Mouse (Mus musculus) MEL (cell line): ENCODE measurements around the gene Ankrd22. TPM values are rescaled to one million over a fixed set of nuclear protein-coding genes. Genes with fewer than 3 reads are reported as not detected.

ENCODE experiments used
- DNase-seq: peaks from one replicate; pipeline ENCODE4 v3.0.0; 2011; ENCODE audit warnings: low read depth, low spot score
- H3K27ac ChIP-seq: 2 replicates; pipeline ENCODE4 v1.5.1; 2012; ENCODE audit warnings: low read depth, mild to moderate bottlenecking, control low read depth, low read length, moderate library complexity; ENCODE audit not compliant: control insufficient read depth
- H3K27me3 ChIP-seq, 2 experiments: fragments of 150-350 bp in 1 of 2; sonication (generic) in 1 of 2; 2 replicates each; pipeline ENCODE4 v1.6.1; 2012; ENCODE audit warnings: low read length in 2 of 2, mild to moderate bottlenecking in 2 of 2, improper control_type of control experiment in 1 of 2, moderate library complexity in 1 of 2; ENCODE audit not compliant: insufficient read depth in 2 of 2, control insufficient read depth in 1 of 2
- H3K36me3 ChIP-seq, 2 experiments: 2 replicates each; pipeline ENCODE4 v1.6.1; 2012 to 2014; ENCODE audit warnings: low read length in 2 of 2, improper control_type of control experiment in 1 of 2, inconsistent platforms in 1 of 2, mild to moderate bottlenecking in 1 of 2; ENCODE audit not compliant: insufficient read depth in 2 of 2, control insufficient read depth in 1 of 2
- H3K4me1 ChIP-seq, 2 experiments: fragments of 150-350 bp in 1 of 2; sonication (generic) in 1 of 2; 2 replicates each; pipeline ENCODE4 v1.6.1; 2012; ENCODE audit warnings: low read length in 2 of 2, improper control_type of control experiment in 1 of 2, mild to moderate bottlenecking in 1 of 2; ENCODE audit not compliant: insufficient read depth in 2 of 2, control insufficient read depth in 1 of 2
- H3K4me3 ChIP-seq, 2 experiments: fragments of 150-350 bp in 1 of 2; sonication (generic) in 1 of 2; 2 replicates each; pipeline ENCODE4 v1.5.1; 2012; ENCODE audit warnings: low read depth in 2 of 2, low read length in 2 of 2, mild to moderate bottlenecking in 2 of 2, moderate library complexity in 2 of 2, control low read depth in 1 of 2, improper control_type of control experiment in 1 of 2; ENCODE audit not compliant: control insufficient read depth in 1 of 2, insufficient read depth in 1 of 2
- H3K79me2 ChIP-seq: 2 replicates; pipeline ENCODE4 v1.6.1; 2012; ENCODE audit warnings: mild to moderate bottlenecking, low read length, moderate library complexity; ENCODE audit not compliant: control insufficient read depth, poor library complexity, insufficient read depth
- H3K9ac ChIP-seq: 2 replicates; pipeline ENCODE4 v1.6.1; 2012; ENCODE audit warnings: low read depth, mild to moderate bottlenecking, control low read depth, low read length, moderate library complexity; ENCODE audit not compliant: control insufficient read depth, poor library complexity, severe bottlenecking
- H3K9me3 ChIP-seq: fragments of 150-350 bp; sonication (generic); replicated peaks from 2 replicates; pipeline ENCODE4 v1.6.1; 2012; ENCODE audit warnings: mild to moderate bottlenecking, low read length, improper control_type of control experiment, moderate library complexity; ENCODE audit not compliant: insufficient read depth
- BHLHE40 ChIP-seq: IDR thresholded peaks from 2 replicates; pipeline ENCODE4 v1.6.1; 2012; ENCODE audit warnings: low read depth, mild to moderate bottlenecking, inconsistent platforms, low read length, improper control_type of control experiment, borderline replicate concordance
- CHD1 ChIP-seq: IDR thresholded peaks from 2 replicates; pipeline ENCODE4 v1.6.1; 2012; ENCODE audit warnings: low read depth, mild to moderate bottlenecking, inconsistent platforms, low read length, improper control_type of control experiment
- EP300 ChIP-seq, 2 experiments: IDR thresholded peaks; 2 replicates each; pipeline ENCODE4 v1.6.1; 2011; ENCODE audit warnings: improper control_type of control experiment in 2 of 2, low read length in 2 of 2, low read depth in 1 of 2, mild to moderate bottlenecking in 1 of 2
- ETS1 ChIP-seq: IDR thresholded peaks from 2 replicates; pipeline ENCODE4 v1.6.1; 2012; ENCODE audit warnings: low read depth, mild to moderate bottlenecking, inconsistent platforms, low read length, improper control_type of control experiment, moderate library complexity
- GATA1 ChIP-seq: IDR thresholded peaks from 2 replicates; pipeline ENCODE4 v1.6.1; 2011; ENCODE audit warnings: low read depth, low read length, improper control_type of control experiment
- KAT2A ChIP-seq: conservative IDR thresholded peaks from 2 replicates; pipeline ENCODE4 v1.6.1; 2012; ENCODE audit warnings: low read depth, low read length, improper control_type of control experiment, inconsistent platforms
- MAZ ChIP-seq: IDR thresholded peaks from 2 replicates; pipeline ENCODE4 v1.6.1; 2012; ENCODE audit warnings: low read depth, mild to moderate bottlenecking, inconsistent platforms, low read length, improper control_type of control experiment
- MEF2A ChIP-seq: IDR thresholded peaks from 2 replicates; pipeline ENCODE4 v1.6.1; 2014; ENCODE audit warnings: low read depth, mild to moderate bottlenecking, inconsistent platforms, low read length, improper control_type of control experiment; ENCODE audit not compliant: poor library complexity, insufficient replicate concordance, severe bottlenecking; ENCODE audit errors: extremely low read depth
- MYB ChIP-seq: IDR thresholded peaks from 2 replicates; pipeline ENCODE4 v1.6.1; 2011; ENCODE audit warnings: mild to moderate bottlenecking, low read depth, low read length, improper control_type of control experiment
- POLR2A ChIP-seq, 2 experiments: IDR thresholded peaks; 2 replicates each; pipeline ENCODE4 v1.6.1; 2011 to 2012; ENCODE audit warnings: low read length in 2 of 2, mild to moderate bottlenecking in 2 of 2, control low read depth in 1 of 2, improper control_type of control experiment in 1 of 2, low read depth in 1 of 2, moderate library complexity in 1 of 2; ENCODE audit not compliant: control insufficient read depth in 1 of 2, insufficient read depth in 1 of 2, poor library complexity in 1 of 2
- POLR2AphosphoS5 ChIP-seq: IDR thresholded peaks from 2 replicates; pipeline ENCODE4 v1.6.1; 2012; ENCODE audit warnings: low read depth, borderline replicate concordance, mild to moderate bottlenecking, inconsistent platforms, low read length, moderate library complexity, mixed read lengths
- RAD21 ChIP-seq: IDR thresholded peaks from 2 replicates; pipeline ENCODE4 v1.6.1; 2011; ENCODE audit warnings: mild to moderate bottlenecking, low read depth, low read length, improper control_type of control experiment
- SMC3 ChIP-seq: IDR thresholded peaks from 2 replicates; pipeline ENCODE4 v1.6.1; 2011; ENCODE audit warnings: low read depth, low read length, improper control_type of control experiment
- TAL1 ChIP-seq: IDR thresholded peaks from 2 replicates; pipeline ENCODE4 v1.6.1; 2012; ENCODE audit warnings: mild to moderate bottlenecking, inconsistent platforms, low read length, moderate library complexity, mixed read lengths
- TCF12 ChIP-seq: IDR thresholded peaks from 2 replicates; pipeline ENCODE4 v1.6.1; 2014; ENCODE audit warnings: low read depth, mild to moderate bottlenecking, inconsistent platforms, low read length, improper control_type of control experiment, moderate library complexity
- ZKSCAN1 ChIP-seq: IDR thresholded peaks from 2 replicates; pipeline ENCODE4 v1.6.1; 2012; ENCODE audit warnings: low read depth, mild to moderate bottlenecking, inconsistent platforms, low read length, improper control_type of control experiment, moderate library complexity
- ZMIZ1 ChIP-seq: IDR thresholded peaks from 2 replicates; pipeline ENCODE4 v1.6.1; 2012; ENCODE audit warnings: low read depth, mild to moderate bottlenecking, inconsistent platforms, low read length, improper control_type of control experiment, moderate library complexity
- polyA plus RNA-seq, 2 experiments: library from polyadenylated mRNA; stranded (reverse) in 1 of 2; unstranded in 1 of 2; fragments of >175 nt in 1 of 2; fragments of >200 nt in 1 of 2; gene quantifications; 2 replicates each; pipeline versions ENCODE4 v1.2.1 to v1.2.4; 2012; ENCODE audit warnings: low replicate concordance in 2 of 2, low read depth in 1 of 2; ENCODE audit not compliant: insufficient read length in 2 of 2, insufficient read depth in 1 of 2, missing spikeins in 1 of 2
- total RNA-seq: library from RNA; depleted of rRNA; stranded (reverse); fragments of 300-350 nt; gene quantifications from 2 replicates; pipeline ENCODE4 v1.2.3, GENCODE M21; 2012

Ankrd22 gene
- total and polyA plus RNA-seq, 3 experiments: not detected

DNA sequence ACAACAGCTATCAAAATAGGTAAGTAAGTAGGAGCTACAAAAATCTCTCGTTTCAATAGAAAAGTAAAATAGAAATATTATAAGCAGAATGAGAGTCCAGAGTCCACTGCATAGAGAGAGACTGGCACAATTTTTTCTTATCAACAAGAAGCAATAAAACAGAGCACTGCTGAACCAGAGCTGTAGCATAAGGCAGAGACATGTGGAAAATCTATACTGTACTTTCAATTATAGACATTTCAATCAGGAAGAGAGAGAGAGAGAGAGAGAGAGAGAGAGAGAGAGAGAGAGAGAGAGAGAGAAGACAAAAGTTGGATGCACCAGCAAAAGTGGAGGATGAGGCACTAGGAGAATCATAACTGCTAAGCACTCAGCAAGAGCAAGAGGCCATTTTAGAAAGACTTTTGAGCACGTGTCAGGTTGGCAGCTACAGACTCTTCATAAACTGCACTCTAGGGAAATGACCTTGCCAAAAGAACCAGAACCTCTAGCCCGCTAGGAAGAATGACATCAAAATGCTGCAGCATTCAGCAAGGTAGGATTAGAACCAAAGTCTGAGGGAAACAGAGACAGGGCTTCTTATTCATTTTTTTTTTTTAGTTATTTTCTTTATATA, 26.3 kb downstream of the Ankrd22 start (continued):
- no peak for TF ChIP-seq POLR2AphosphoS5
- TF ChIP-seq, all 39 proteins: peak for 0

- H3K27ac ChIP-seq: no peak overlapping the region
- DNase-seq: no peak
Measured at GRCm38 (mm10) chr19:34138720-34139430, 27.0 kb downstream of the Ankrd22 start.

DNA sequence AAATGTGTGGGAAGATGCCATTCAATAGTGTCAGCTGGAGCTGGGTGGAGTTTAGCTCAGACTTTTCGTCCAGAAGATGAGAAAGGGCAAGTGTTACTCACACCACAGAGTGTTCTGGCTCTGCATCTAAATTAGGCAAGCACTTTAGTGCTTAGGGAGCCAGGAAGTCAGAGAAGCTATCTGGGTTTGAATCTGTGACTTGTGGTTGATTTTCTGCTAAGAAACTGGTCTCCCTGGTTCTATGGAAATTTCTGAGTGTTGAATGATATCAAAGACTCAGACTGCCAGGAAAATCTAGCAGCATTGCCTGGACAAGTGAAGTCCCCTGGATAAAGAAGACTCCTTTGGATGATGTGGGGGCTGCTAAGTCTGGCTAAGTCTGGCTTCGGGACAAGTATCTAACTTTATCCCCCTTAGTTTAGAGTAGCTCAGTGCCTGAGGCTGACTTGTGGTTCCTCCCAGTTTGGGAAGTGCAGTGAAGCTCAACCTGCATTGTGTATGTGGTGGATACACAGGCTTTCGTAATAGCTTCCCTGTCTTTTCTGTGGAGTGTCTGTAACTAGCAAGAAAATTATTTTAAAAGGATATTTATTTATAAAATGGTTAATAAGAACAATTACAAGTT, 45.6 kb downstream of the Ankrd22 start:
- no peaks in the 10 kb centered on the region for H3K79me2 ChIP-seq
- H3K4me3 ChIP-seq: no peak overlapping the region
- no peak overlapping the region for H3K27ac ChIP-seq
- H3K36me3 ChIP-seq: no peaks in the 10 kb centered on the region
- H3K9ac ChIP-seq: no peak overlapping the region
- no peak for DNase-seq
- H3K4me1 ChIP-seq: no peaks in the 10 kb centered on the region
- no peaks in the 10 kb centered on the region for H3K9me3 ChIP-seq
- TF ChIP-seq ZKSCAN1 (no peak), MEF2A (no peak), SMC3 (no peak), RAD21 (no peak), KAT2A (no peak), MYB (no peak), EP300 (IDR thresholded peaks at IDR 0.05; ENCODE audit: low read depth in 1 of 2, low read length in 2 of 2) (no peak), TCF12 (no peak), CHD1 (no peak), POLR2A (IDR thresholded peaks at IDR 0.05; ENCODE audit: control insufficient read depth in 1 of 2, insufficient read depth in 1 of 2, low read depth in 1 of 2, low read length in 2 of 2, poor library complexity in 1 of 2) (no peak), ZMIZ1 (no peak), TAL1 (no peak), MAZ (no peak), BHLHE40 (no peak), ETS1 (no peak), GATA1 (no peak)
- no peaks in the 10 kb centered on the region; a peak in 1 of 4 replicates for H3K27me3 ChIP-seq

More at GRCm38 (mm10) chr19:34138720-34139430, 27.0 kb downstream of the Ankrd22 start:
- Histone ChIP-seq H3K9me3 (no peaks in the 10 kb centered on the region), H3K9ac (no peak overlapping the region), H3K4me3 (no peak overlapping the region), H3K27me3 (no peaks in the 10 kb centered on the region), H3K4me1 (no peaks in the 10 kb centered on the region), H3K36me3 (no peaks in the 10 kb centered on the region), H3K79me2 (no peaks in the 10 kb centered on the region)
- TF ChIP-seq KAT2A (no peak), ZKSCAN1 (no peak)
